Mouse (Mus musculus) adrenal gland, postnatal 25 days (tissue): ENCODE measurements around the gene Cyth4. TPM values are rescaled to one million over a fixed set of nuclear protein-coding genes. Genes with fewer than 3 reads are reported as not detected.

Source experiments
- DNase-seq: peaks from one replicate; pipeline ENCODE4 v3.0.0; 2021; ENCODE audit warnings: mixed read lengths
- total RNA-seq: library from RNA; stranded (reverse); gene quantifications from 2 replicates; pipeline ENCODE4 v1.2.3, GENCODE M21; 2021

Cyth4 gene
- total RNA-seq, 1 experiment from 2014 or later: 7.6 TPM

- DNase-seq: peak; percentile 24
Observed at GRCm38 (mm10) chr15:78616973-78617372, 20.1 kb downstream of the Cyth4 start.

DNA sequence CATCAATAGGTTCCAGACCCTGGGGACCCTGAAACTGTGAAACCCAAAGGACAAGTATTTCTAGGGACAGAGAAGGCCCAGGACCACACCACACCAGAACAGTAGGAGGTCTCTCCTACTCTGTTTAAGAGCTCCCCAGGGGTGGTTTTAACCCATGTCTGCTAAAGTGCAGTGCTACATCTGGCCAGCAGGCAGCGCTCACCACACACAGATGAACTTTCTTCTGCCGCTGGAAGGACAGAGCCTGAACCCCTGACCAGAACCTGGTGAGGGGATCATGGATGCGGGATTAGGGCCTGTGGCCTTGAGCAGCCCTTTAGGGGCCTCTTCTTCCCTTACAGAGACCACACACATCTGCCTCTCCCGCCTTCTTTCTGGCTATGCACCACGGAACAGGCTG lies 26.6 kb downstream of the Cyth4 start:
- DNase-seq: peak; percentile 74

DNA sequence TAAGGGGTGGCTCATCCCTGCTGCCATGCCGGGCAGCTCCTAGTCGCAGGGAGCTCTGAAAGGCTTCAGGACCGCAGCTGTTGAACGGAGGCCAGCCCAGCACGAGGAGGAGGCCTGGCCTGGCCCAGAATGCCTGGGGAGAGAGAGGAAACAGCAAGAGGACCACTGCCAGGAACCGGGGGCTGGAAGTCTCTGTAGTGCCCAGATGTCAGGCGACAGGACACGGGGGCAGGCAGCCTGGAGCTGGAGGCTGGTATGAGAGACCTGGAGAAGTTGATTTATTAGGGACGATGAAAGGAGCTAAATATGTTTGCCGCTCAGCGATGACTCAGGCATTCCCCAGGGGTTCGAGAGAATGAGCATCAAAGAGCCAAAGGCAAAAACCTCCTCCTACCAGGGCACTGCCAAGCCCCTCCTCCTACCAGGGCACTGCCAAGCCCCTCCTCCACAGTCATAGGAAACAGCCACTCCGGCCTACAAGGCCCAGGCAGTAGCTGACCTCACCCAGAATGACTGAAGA lies 27.6 kb downstream of the Cyth4 start:
- peak; percentile 86 for DNase-seq

DNA sequence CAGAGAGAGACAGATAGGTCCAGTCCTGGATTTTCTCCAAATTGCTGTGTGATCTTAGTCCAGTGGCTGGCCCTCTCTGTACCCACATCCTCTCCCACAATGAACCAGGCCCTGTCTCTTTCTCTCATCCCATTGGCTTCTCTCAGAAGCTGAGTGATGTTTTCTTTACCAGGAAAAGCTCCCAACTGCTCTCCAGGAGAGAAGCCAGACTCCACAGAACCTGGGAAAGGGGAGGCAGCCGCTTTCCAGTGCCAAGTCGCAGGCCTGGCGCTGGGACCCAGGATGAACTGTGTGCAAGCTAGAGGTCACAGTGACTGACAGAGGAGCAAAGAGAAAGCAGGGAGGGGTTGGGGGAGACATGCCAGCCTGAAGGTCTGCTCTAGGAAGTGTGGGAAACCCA lies 28.1 kb downstream of the Cyth4 start:
- no peak for DNase-seq

GRCm38 (mm10) chr15:78626285-78626684 lies 29.4 kb downstream of the Cyth4 start:
- no peak for DNase-seq

DNA sequence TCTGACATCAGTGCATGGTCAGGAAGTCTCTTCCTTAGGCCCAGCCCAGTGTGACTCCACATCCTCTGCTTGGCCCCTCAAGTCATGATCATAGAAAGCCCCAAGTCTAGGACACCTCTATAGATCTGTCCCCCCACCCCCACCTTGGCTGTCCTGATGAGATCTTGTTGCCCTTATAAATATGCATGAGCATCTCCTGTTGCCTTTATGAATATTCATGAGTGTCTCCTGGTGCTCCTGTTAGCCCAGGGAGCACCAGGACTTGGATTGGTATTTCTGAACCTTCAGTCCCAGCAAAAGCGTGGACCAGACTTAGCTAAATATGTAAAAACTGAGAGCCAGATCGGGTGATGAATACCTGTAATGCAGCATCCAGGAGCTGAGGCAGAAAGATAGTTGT lies 35.5 kb downstream of the Cyth4 start:
- DNase-seq: no peak

GRCm38 (mm10) chr15:78633413-78633812 lies 36.6 kb downstream of the Cyth4 start:
- DNase-seq: no peak

DNA sequence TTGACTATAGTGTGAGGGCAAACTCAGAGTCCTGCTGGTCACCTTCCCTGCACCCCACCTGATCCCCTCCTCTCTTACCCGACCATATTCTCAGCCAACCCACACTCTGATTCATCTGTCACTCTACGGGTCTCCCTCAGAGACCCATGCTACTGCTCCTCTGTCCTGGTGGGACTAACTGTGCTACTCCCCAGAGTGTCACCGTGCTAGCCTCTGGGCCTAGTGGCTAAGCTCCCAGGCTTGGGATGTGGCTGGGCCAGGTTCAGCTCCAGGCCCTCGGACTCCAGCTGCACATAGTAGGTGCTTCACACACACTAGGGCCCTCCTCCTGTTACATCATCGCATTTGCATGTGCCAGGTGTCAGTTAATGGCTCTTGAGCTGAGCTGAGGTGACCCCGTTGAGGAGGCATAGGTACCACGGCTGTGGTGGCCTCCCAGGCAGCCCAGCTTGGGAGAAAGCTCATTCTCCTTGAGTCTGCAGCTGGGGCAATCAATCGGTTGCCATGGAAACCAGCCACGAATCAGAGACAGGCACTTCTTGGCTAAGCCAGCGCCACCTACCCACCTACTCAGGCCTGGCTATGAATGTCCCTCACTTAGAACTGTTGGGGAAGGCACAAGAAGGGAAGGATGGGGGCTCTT lies 37.4 kb downstream of the Cyth4 start:
- no peak for DNase-seq

DNA sequence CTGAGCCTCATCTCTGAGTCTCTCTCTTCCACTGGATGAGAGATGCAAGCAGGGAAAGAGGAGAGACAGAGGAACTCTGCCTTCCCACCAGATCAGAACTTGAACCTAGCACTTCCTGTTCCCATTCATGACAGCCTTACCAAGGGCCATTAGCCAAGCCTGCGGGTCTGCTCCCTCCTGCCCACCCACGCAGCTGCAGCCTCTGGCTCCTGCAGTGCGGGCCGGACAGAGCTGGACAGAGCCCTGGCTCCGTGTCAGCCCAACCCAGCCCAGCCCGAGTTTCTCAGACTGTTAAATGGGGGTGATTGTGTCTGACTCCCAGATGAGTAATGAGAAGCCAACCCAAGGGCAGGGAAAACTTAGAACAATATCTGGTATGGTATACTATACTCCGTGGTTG lies 38.4 kb downstream of the Cyth4 start:
- no peak for DNase-seq

GRCm38 (mm10) chr15:78643633-78644032 lies 46.8 kb downstream of the Cyth4 start:
- DNase-seq: no peak

- no peak for DNase-seq
Observed at GRCm38 (mm10) chr15:78644606-78645005, 47.8 kb downstream of the Cyth4 start.

DNA sequence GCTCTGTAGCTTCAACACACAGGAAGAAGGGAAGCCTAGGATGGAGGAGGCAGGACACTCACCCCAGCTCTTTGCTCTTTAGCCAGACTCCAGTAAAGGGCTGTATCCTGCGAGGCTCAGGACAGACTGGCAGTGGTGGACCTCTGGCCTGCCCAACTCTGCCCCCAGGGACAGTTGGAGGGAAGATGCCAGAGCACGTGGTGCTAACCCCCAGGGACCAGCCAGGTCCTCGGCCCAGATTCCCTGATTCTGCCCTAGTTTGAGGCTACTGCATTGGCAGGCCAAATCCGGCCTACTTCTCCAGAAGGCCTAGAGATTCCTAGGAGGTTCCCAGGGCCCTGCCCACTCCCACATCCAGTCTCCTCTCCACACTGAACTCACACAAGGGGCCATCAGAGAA lies 50.9 kb downstream of the Cyth4 start:
- peak; percentile 31 for DNase-seq

DNA sequence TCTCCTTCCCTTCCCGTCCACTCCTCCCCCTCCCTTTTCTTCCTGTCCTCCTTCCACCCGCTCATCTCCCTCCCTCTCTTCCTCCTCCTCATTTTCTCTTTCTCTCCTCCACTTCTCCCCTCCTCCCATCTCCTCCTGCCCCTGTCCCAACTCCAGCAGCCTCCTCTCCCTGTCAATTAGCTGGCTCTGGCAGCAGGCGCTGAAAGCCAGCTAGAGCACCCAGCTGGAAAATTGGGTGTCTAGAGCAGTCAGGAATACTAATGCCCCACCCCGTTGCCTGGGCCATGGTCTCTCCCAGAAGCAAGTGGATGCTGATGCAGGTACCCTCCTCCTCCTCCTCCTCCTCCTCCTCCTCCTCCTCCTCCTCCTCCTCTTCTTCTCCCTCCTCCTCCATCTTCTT lies 54.3 kb downstream of the Cyth4 start:
- no peak for DNase-seq

GRCm38 (mm10) chr15:78664268-78664667 lies 67.4 kb downstream of the Cyth4 start:
- no peak for DNase-seq

- DNase-seq: no peak
Observed at GRCm38 (mm10) chr15:78669221-78669871, 72.5 kb downstream of the Cyth4 start.

DNA sequence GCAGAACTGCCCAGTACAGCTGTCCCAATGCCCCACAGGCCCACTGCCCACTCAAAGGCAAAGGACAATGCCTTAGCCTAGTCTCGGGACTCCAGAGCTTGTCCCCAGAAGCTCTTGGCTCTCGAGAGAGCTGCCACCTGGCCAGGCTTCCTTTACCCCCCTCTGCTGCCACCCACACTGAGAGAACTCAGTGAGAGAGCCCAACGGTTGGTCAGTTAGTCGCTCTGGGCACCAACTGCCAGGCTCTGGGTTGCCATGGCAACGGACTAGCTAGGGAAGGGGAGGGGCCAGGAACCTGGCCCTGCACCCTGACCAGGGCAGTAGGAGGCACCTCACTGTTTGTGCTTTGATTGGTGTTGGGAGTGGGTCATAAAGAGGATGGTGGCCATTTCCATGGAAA lies 73.5 kb downstream of the Cyth4 start:
- DNase-seq: peak; percentile 53

Other genes starting within 250 kb of the Cyth4 start
- gene Tex33, start 201.1 kb upstream of the Cyth4 start, total RNA-seq: not detected in 2 replicates
- 246 and 299 TPM in 2 replicates for gene Tst, start 191.1 kb upstream of the Cyth4 start, total RNA-seq
- 56.9 and 61.7 TPM in 2 replicates for gene Mpst, start 190.6 kb upstream of the Cyth4 start, total RNA-seq
- 73.5 and 84.3 TPM in 2 replicates for gene Kctd17, start 168.5 kb upstream of the Cyth4 start, total RNA-seq
- gene Tmprss6, start 128.4 kb upstream of the Cyth4 start, total RNA-seq: 1.9 and 4.9 TPM in 2 replicates
- gene Il2rb, start 101.8 kb upstream of the Cyth4 start, total RNA-seq: 0.48 and 0.58 TPM in 2 replicates
- 48.7 and 59.4 TPM in 2 replicates for gene C1qtnf6, start 65.6 kb upstream of the Cyth4 start, total RNA-seq
- gene Sstr3, start 52.4 kb upstream of the Cyth4 start, total RNA-seq: 0.58 and 0.76 TPM in 2 replicates
- 2.7 and 4.5 TPM in 2 replicates for gene Rac2, start 24.3 kb upstream of the Cyth4 start, total RNA-seq
- gene Elfn2, start 121.7 kb downstream of the Cyth4 start, total RNA-seq: 2.4 and 7.8 TPM in 2 replicates
- gene Mfng, start 176.4 kb downstream of the Cyth4 start, total RNA-seq: 11.9 and 14.5 TPM in 2 replicates
- 6.5 and 7.0 TPM in 2 replicates for gene Card10, start 206.0 kb downstream of the Cyth4 start, total RNA-seq
- 38.8 and 43.4 TPM in 2 replicates for gene Cdc42ep1, start 245.6 kb downstream of the Cyth4 start, total RNA-seq